Mouse (Mus musculus) spleen, postnatal 10 days (tissue): ENCODE data around the gene Olfr507.
"Not testable (repeated sequence)": the region's sequence is repeated elsewhere in the genome, so short reads cannot be mapped to it uniquely, and the experiment has no call there.

ENCODE experiments used
- DNase-seq, 2 experiments: peaks; one replicate each; pipeline ENCODE4 v3.0.0; 2021 to 2022; ENCODE audit warnings: low spot score in 2 of 2

Olfr507 gene

DNA sequence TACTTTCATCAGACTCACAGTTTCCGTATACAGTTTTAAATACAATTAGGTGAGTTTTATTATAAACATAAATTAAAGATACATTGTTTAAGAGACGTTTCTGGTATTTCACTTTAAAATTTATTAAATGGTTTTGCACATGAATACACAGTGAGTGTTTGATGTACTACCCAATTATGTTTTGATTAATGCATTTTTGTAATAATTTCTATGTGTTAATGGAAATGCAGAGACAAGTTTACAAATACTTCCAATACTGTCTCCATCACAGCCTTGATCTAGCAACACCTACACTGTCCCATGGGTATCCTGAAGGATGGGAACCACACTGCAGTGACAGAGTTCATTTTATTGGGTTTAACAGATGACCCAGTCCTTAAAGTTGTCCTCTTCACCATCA is at the start of gene Olfr507:
TSS of gene Olfr507 (plus strand) at position 301 of the 400 bp plus-strand sequence.
- no peak for DNase-seq

DNA sequence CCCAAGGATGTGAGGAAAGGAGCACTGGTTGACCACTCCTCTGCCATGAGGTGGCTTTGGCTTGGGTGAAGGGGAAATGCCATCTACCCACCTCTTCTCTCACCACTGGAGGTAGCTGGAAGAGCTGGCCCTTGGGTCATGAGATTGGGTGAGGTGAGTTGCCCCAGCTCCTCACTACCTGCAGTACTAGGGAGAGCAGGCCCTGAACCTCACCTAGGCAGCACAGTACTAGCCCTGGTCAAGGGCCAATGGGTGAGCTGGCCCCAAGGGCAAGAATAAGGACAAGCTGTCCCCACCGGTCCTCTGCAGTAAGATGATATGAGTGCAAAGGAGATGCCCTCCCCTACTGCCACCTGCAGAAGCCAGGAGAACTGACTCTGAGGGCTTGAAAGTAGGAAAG is 31.8 kb upstream of the Olfr507 start:
- DNase-seq, result no peak

DNA sequence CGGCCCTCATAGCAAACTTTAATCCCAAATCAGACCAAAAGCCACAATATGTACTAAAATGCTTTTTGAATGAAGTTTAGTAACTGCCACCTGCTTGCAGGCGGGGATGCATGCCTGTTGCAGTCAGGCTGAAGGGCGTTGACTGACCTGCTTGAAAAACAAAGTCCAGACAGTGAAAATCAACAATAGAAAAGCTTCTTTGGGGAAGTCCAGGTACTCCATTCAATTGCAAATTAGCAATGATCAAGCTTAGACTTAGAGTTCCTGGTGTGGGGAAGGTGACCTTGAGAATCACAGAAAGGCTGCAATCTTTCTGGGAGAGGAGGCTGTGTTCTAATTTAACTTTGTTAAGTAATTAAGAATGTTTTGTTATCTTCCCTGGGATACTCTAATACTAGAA is 19.7 kb upstream of the Olfr507 start:
- not testable (repeated sequence) for DNase-seq

DNA sequence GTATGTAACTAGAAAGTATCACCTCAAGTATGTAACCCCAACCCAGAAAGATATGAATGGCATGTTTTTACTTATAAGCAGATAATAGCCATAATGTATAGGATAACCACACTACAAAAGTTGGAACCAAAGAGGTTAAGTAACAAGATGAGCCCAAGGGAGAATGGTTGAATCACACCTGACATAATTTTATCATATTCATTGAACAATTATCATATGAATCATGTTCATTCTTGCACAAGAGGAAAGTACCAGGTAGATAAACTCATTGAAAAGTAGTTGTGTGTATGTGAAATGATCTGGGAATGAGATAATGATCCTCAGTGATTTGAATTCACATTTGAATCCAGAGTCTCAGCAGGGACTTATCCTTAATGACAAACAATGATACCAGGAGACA is 11.1 kb upstream of the Olfr507 start, which contains the start of gene Olfr506:
TSS of gene Olfr506 (plus strand) at position 301 of the 400 bp plus-strand sequence.
- no peak for DNase-seq

DNA sequence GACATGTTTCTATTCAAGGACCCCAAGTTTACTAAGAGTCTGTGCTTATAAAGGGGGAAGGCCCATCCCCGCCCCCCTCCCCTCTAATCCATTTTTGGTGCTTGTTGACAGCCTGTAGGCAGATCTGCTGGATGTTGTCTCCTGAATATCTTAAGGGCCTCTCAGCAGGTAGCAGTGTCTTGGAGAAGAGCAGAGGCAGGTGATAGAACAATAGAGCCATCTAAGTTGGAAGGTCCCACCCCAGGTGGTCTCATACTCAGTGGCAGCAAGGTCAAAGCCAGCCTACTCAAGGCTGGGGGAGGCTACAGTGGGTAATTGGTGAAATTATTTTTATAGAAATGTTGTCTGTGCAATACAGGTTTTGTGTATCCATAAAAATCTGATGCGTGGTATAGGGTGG is 7.5 kb upstream of the Olfr507 start:
- no peak for DNase-seq

DNA sequence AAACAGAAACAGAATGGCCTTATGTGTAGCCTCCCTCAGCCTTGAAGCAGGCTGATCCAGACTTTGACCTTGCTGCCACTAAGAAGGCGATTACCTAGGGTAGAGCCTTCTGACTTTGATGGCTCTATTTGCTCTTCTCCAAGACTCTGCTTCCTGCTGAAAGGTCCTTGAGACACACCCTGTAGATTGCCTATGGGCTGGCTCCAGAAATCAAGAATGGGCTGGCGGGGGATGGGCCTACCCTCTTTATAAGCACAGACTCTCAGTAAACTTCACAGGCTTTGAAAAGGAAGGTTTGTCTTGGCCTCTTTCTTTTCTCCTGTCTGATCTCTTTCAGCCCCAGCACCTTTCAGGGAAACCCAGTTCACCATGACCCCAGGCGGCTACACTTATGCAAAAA is 4.8 kb upstream of the Olfr507 start:
- not testable (repeated sequence) for DNase-seq

DNA sequence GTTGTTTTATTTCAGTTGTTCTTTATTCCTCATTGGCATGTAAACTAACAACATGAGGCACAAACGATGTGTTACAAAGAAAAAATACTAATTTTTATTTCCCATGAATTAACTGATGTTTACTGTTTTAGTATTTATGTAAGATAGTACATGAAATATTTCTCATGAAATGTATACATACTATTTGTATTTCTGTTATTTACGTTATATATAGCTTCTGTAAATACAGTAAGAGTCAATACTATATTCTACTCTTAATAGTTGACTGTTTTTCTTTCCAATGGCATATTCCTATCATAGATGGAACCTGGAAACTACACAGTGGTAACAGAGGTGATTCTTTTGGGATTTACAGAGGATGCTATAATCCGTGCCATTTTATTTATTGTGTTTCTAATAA is 8.1 kb downstream of the Olfr507 start, which contains the start of gene Olfr508:
TSS of gene Olfr508 (plus strand) at position 301 of the 400 bp plus-strand sequence.
- DNase-seq, result no peak

DNA sequence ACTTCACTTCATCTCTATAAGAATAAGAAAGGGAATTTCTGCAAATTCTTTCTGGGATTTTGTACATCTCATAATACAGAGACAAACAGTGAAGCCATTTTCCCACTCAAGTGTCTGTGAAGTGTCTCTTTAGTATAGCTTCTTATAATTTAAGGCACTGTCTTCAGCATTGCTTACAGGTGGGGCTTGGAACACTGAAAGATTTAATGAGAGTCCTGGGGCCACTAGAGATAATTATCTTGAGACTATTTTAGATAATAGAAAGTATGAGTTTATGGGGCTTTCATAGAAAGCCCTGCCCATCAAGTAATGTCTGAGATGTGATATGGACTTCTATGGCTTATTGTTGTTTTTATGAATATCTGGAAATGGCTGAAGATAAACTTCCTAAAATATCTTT is 30.2 kb downstream of the Olfr507 start, which contains the start of gene Olfr509:
TSS of gene Olfr509 (minus strand) at position 101 of the 400 bp plus-strand sequence.
- no peak for DNase-seq

DNA sequence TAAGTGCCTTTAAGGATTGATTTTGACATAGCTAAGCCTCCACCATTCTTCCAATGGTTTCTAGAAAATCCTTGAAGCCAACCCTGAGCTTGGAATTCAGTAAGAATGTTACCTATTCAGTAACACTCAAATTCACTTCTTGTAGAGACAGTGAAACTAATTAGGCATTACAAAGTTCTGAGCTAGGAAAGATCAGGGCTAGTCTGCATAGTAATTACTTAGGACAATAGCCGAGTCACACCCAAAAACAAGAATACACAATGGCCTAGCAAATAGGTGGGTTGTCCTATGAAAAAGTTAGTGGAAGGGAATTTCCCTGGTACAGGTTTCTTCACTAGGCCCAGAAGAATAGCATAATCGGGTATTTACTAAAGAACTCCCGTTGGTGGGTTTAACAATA is 40.8 kb downstream of the Olfr507 start:
- no peak for DNase-seq

DNA sequence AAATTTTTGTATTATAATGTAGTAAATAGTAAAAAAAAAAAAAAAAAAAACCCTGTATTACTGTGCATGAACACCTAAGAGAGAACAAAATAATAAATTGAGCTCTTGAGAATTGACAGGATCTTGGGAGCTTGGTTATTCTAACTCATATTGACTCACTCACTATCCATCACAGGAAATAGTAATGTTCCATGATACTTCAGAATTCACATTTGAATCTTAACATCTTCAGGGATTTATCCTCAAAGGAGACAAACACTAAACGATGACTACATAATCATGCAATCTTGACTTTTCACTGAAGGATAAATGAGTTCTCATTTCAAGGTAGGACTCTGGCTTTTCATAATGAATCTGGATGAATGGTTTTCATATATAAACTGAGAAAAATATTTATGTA is 44.5 kb downstream of the Olfr507 start, which contains the start of gene Olfr510:
TSS of gene Olfr510 (plus strand) at position 301 of the 400 bp plus-strand sequence.
- no peak for DNase-seq

DNA sequence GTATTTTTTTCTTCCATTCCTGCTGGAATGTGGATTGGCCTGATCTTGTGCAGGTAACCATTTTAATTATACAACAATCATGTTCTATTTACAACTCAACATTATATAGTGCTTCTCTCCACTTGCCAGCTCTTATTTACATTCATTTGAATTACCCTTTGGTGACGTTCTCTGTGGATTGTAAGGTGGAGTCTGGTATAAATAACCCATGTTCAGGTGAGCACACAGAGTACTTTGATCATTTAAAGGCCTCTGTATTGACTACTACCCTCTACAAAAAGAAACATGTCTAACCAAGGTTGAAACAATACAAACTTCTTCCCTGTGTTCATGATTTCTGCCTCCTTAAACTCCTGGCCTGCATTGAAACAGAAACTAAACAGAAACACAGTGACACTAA is 49.4 kb downstream of the Olfr507 start:
- DNase-seq, result no peak
